Mouse (Mus musculus) C2C12 (cell line): Measurements from ENCODE around the gene Olfr98. TPM values are rescaled to one million over a fixed set of nuclear protein-coding genes. Genes with fewer than 3 reads are reported as not detected.

Experiments used
- H3K27me3 ChIP-seq: one replicate; pipeline ENCODE4 v1.6.1; 2011; ENCODE audit not compliant: control insufficient read depth, insufficient read depth, insufficient read length
- H3K36me3 ChIP-seq: one replicate; pipeline ENCODE4 v1.6.1; 2011; ENCODE audit not compliant: control insufficient read depth, insufficient read depth
- H3K4me3 ChIP-seq: one replicate; pipeline ENCODE4 v1.5.1; 2011; ENCODE audit warnings: mild to moderate bottlenecking, control low read depth; ENCODE audit not compliant: poor library complexity, insufficient read depth, severe bottlenecking
- H3K79me2 ChIP-seq: one replicate; pipeline ENCODE4 v1.6.1; 2011; ENCODE audit not compliant: control insufficient read depth, insufficient read depth
- H3K79me3 ChIP-seq: one replicate; pipeline ENCODE4 v1.6.1; 2011; ENCODE audit warnings: low read depth, control low read depth
- H3ac ChIP-seq: one replicate; pipeline ENCODE3; 2011; ENCODE audit warnings: low read depth; ENCODE audit not compliant: control insufficient read depth, insufficient read length
- CEBPB ChIP-seq: IDR thresholded peaks from one replicate; pipeline ENCODE4 v1.6.1; 2011; ENCODE audit warnings: low read depth, mild to moderate bottlenecking, control low read depth, moderate library complexity
- CTCF ChIP-seq: IDR thresholded peaks from one replicate; pipeline ENCODE4 v1.5.1; 2011; ENCODE audit not compliant: control insufficient read depth, insufficient read depth, insufficient read length
- FOSL1 ChIP-seq: IDR thresholded peaks from one replicate; pipeline ENCODE4 v1.8.0; 2011; ENCODE audit warnings: mild to moderate bottlenecking, low read length; ENCODE audit not compliant: poor library complexity, insufficient read depth, severe bottlenecking
- MAX ChIP-seq: IDR thresholded peaks from one replicate; pipeline ENCODE4 v1.6.1; 2011; ENCODE audit warnings: mild to moderate bottlenecking, control low read depth
- MYOD1 ChIP-seq: IDR thresholded peaks from one replicate; pipeline ENCODE4 v1.6.1; 2011; ENCODE audit warnings: low read depth; ENCODE audit not compliant: control insufficient read depth, insufficient read length
- MYOG ChIP-seq: IDR thresholded peaks from one replicate; pipeline ENCODE4 v1.6.1; 2011; ENCODE audit not compliant: control insufficient read depth, insufficient read length; ENCODE audit errors: extremely low read depth
- USF1 ChIP-seq: IDR thresholded peaks from one replicate; pipeline ENCODE4 v1.6.1; 2011; ENCODE audit warnings: low read depth, mild to moderate bottlenecking, control low read depth, moderate library complexity
- polyA plus RNA-seq: library from polyadenylated mRNA; unstranded; fragments of >200 nt; fragmentation: generic; extraction: Trizol; gene quantifications from one replicate; pipeline ENCODE4 v1.2.1, GENCODE M21; 2012; ENCODE audit warnings: missing spikeins

Gene Olfr98
- polyA plus RNA-seq, 1 experiment: not detected

DNA sequence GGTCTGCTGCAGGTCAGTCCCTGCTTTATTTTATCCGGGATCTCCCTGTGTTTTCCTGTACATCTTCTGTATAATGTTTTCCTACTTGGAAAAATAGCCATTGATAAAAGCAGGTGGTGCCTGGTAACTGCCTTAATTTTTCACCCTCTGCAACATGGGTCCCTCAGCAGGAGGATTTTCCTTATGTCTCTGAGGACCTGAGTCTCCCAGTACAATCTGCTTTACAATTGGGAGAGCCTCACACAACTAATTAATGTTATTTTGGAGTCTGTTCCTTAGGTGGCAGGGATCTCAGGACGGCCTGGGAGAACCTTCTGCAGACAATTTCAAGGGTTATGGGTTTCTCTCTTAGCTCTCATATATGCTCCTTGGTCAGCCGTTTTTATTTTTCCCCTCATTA is 50.5 kb downstream of the Olfr98 start, which contains the start of gene Olfr95:
TSS of gene Olfr95 (minus strand) at position 101 of the 400 bp plus-strand sequence.
- peaks cover 6% of the 10 kb centered on the region for H3K27me3 ChIP-seq
- H3K4me3 ChIP-seq: no peak within 1 kb of the TSS
- H3K36me3 ChIP-seq: no peaks in the 10 kb centered on the region
- no peaks in the 10 kb centered on the region for H3K79me3 ChIP-seq
- no peak for TF ChIP-seq CTCF
- TF ChIP-seq FOSL1: no peak
- no peak for TF ChIP-seq MAX
- TF ChIP-seq MYOG: no peak
- TF ChIP-seq CEBPB: no peak
- no peak for TF ChIP-seq USF1
- no peak for TF ChIP-seq MYOD1
- no peak within 1 kb of the TSS for H3ac ChIP-seq
- no peaks in the 10 kb centered on the region for H3K79me2 ChIP-seq

Other genes starting within 250 kb of the Olfr98 start
- 0.02 TPM for gene Mog, start 240.4 kb downstream of the Olfr98 start, polyA plus RNA-seq
- 6.1 TPM for gene Gabbr1, start 217.8 kb downstream of the Olfr98 start, polyA plus RNA-seq
- not detected for gene Olfr90, start 175.2 kb downstream of the Olfr98 start, polyA plus RNA-seq
- not detected for gene Olfr91, start 165.5 kb downstream of the Olfr98 start, polyA plus RNA-seq
- not detected for gene Olfr92, start 143.7 kb downstream of the Olfr98 start, polyA plus RNA-seq
- not detected for gene Olfr93, start 102.3 kb downstream of the Olfr98 start, polyA plus RNA-seq
- gene Ubd, start 69.9 kb downstream of the Olfr98 start, polyA plus RNA-seq: not detected
- gene Olfr94, start 62.8 kb downstream of the Olfr98 start, polyA plus RNA-seq: not detected
- not detected for gene Olfr95, start 50.6 kb downstream of the Olfr98 start, polyA plus RNA-seq
- gene Olfr96, start 43.6 kb downstream of the Olfr98 start, polyA plus RNA-seq: not detected
- not detected for gene Olfr97, start 26.4 kb downstream of the Olfr98 start, polyA plus RNA-seq
- gene H2-M3, start 6.5 kb upstream of the Olfr98 start, polyA plus RNA-seq: 2.0 TPM
- gene Olfr99, start 19.7 kb upstream of the Olfr98 start, polyA plus RNA-seq: not detected
- not detected for gene Olfr101, start 40.6 kb upstream of the Olfr98 start, polyA plus RNA-seq
- gene Olfr102, start 53.3 kb upstream of the Olfr98 start, polyA plus RNA-seq: not detected
- gene Olfr103, start 75.9 kb upstream of the Olfr98 start, polyA plus RNA-seq: not detected
- not detected for gene Olfr104-ps, start 95.8 kb upstream of the Olfr98 start, polyA plus RNA-seq
- not detected for gene Olfr105-ps, start 115.3 kb upstream of the Olfr98 start, polyA plus RNA-seq
- not detected for gene Olfr106-ps, start 126.6 kb upstream of the Olfr98 start, polyA plus RNA-seq
- not detected for gene Olfr107, start 135.5 kb upstream of the Olfr98 start, polyA plus RNA-seq
- gene Olfr108, start 181.7 kb upstream of the Olfr98 start, polyA plus RNA-seq: not detected
- not detected for gene Olfr109, start 195.2 kb upstream of the Olfr98 start, polyA plus RNA-seq
- gene H2-M2, start 219.8 kb upstream of the Olfr98 start, polyA plus RNA-seq: not detected
- gene Olfr110, start 228.7 kb upstream of the Olfr98 start, polyA plus RNA-seq: not detected
- not detected for gene Olfr111, start 244.3 kb upstream of the Olfr98 start, polyA plus RNA-seq